In genomic region chr12:56458665-56459507, GRCm38 (mm10) we compare ENCODE assay signal across 13 mouse cellular contexts.
DNase-seq lines count a peak whose midpoint lies in the region; ATAC-seq lines count a peak whose summit lies in the region.
"Had no signal": no experiment of that assay in that cellular context is flagged by ENCODE, and none has a peak within 500 bp of the region (broad histone marks: within the 10 kb centered on the region; RNA-seq: fewer than 3 reads in every experiment).

No protein-coding gene starts in this region.

- no peak overlapping the region for H3K4me3 ChIP-seq in kidney, embryonic 14.5 days (ENCODE audit: low read length)
- no peak overlapping the region for H3K4me3 ChIP-seq in embryonic facial prominence, embryonic 15.5 days (replicated peaks)
- peak overlapping the region; percentile 32 for H3K4me3 ChIP-seq in limb, embryonic 10.5 days
- no peak overlapping the region for H3K4me3 ChIP-seq in neural tube, embryonic 14.5 days (ENCODE audit: low read depth, low read length)

- ATAC-seq in kidney, embryonic 14.5 days (ENCODE audit: low FRiP score, low TSS enrichment) = peak; percentile 32; the same call in 1 of the 2 replicates
- no peak for ATAC-seq in embryonic facial prominence, embryonic 15.5 days (ENCODE audit: insufficient number of reproducible peaks, low FRiP score, low TSS enrichment, low read depth)
- peak; percentile 72 for ATAC-seq in neural tube, embryonic 14.5 days (ENCODE audit: low read depth)

- H3K27me3 ChIP-seq in kidney, embryonic 14.5 days (ENCODE audit: control insufficient read depth, insufficient read depth, low read length) = peaks cover 38% of the 10 kb centered on the region
- peaks cover 8% of the 10 kb centered on the region for H3K27me3 ChIP-seq in embryonic facial prominence, embryonic 15.5 days
- H3K27me3 ChIP-seq in limb, embryonic 10.5 days (ENCODE audit: low read depth, poor library complexity, severe bottlenecking) = peaks cover 52% of the 10 kb centered on the region
- peaks cover 78% of the 10 kb centered on the region for H3K27me3 ChIP-seq in neural tube, embryonic 14.5 days (ENCODE audit: control insufficient read depth, insufficient read depth, low read length)

- no peaks in the 10 kb centered on the region for H3K4me1 ChIP-seq in kidney, embryonic 14.5 days (ENCODE audit: control insufficient read depth, insufficient read depth, low read length)
- H3K4me1 ChIP-seq in embryonic facial prominence, embryonic 15.5 days = no peaks in the 10 kb centered on the region
- peaks cover 31% of the 10 kb centered on the region for H3K4me1 ChIP-seq in limb, embryonic 10.5 days
- no peaks in the 10 kb centered on the region for H3K4me1 ChIP-seq in neural tube, embryonic 14.5 days (ENCODE audit: control insufficient read depth, insufficient read depth, low read length)

- WGBS in kidney, embryonic 14.5 days = 7% methylated on average over 16 of the region's 16 CpGs
- 8% methylated on average over 16 of the region's 16 CpGs for WGBS in embryonic facial prominence, embryonic 15.5 days
- WGBS in limb, embryonic 10.5 days = 9% methylated on average over 16 of the region's 16 CpGs
- WGBS in neural tube, embryonic 14.5 days = 4% methylated on average over 16 of the region's 16 CpGs

- H3K36me3 ChIP-seq in kidney, embryonic 14.5 days (ENCODE audit: control insufficient read depth, insufficient read depth, low read length) = no peaks in the 10 kb centered on the region
- no peaks in the 10 kb centered on the region for H3K36me3 ChIP-seq in embryonic facial prominence, embryonic 15.5 days
- no peaks in the 10 kb centered on the region for H3K36me3 ChIP-seq in limb, embryonic 10.5 days
- H3K36me3 ChIP-seq in neural tube, embryonic 14.5 days (ENCODE audit: control insufficient read depth, insufficient read depth, low read length) = no peaks in the 10 kb centered on the region

- 0 out of 2 replicates have a peak overlapping the region, but pooled peaks have one; percentile 6 for H3K4me2 ChIP-seq in kidney, embryonic 14.5 days (replicated peaks; ENCODE audit: low read depth, low read length)
- H3K4me2 ChIP-seq in embryonic facial prominence, embryonic 15.5 days (replicated peaks) = 0 out of 2 replicates have a peak overlapping the region, but pooled peaks have one; percentile 8
- H3K4me2 ChIP-seq in neural tube, embryonic 14.5 days (ENCODE audit: low read depth, low read length) = no peak overlapping the region; the same call in 1 of the 2 replicates

- H3K9ac ChIP-seq in kidney, embryonic 14.5 days (ENCODE audit: low read depth, low read length) = no peak overlapping the region
- H3K9ac ChIP-seq in embryonic facial prominence, embryonic 15.5 days = no peak overlapping the region
- H3K9ac ChIP-seq in neural tube, embryonic 14.5 days (replicated peaks; ENCODE audit: low read depth, low read length) = no peak overlapping the region

- no peaks in the 10 kb centered on the region for H3K9me3 ChIP-seq in kidney, embryonic 14.5 days (ENCODE audit: control insufficient read depth, low read length)
- H3K9me3 ChIP-seq in embryonic facial prominence, embryonic 15.5 days (replicated peaks) = no peaks in the 10 kb centered on the region
- H3K9me3 ChIP-seq in limb, embryonic 10.5 days (replicated peaks) = no peaks in the 10 kb centered on the region
- H3K9me3 ChIP-seq in neural tube, embryonic 14.5 days (ENCODE audit: control insufficient read depth, low read length) = no peaks in the 10 kb centered on the region

- H3K27ac ChIP-seq in kidney, embryonic 14.5 days (ENCODE audit: low read depth, low read length) = no peak overlapping the region
- H3K27ac ChIP-seq in embryonic facial prominence, embryonic 15.5 days (replicated peaks) = no peak overlapping the region
- no peak overlapping the region for H3K27ac ChIP-seq in limb, embryonic 10.5 days
- no peak overlapping the region for H3K27ac ChIP-seq in neural tube, embryonic 14.5 days (ENCODE audit: low read depth, low read length)
- H3K27ac ChIP-seq: macrophage had no signal

- DNase-seq in kidney, postnatal 25 days = no peak
- peak; percentile 33 for DNase-seq in limb, embryonic 10.5 days (ENCODE audit: low spot score)
- DNase-seq in right cerebral cortex, postnatal 10 days (ENCODE audit: low spot score in 2 of 2) = no peak
- DNase-seq in adrenal gland, postnatal 25 days = no peak
- DNase-seq in gastrocnemius, postnatal 25 days = no peak
- DNase-seq: adrenal gland, postnatal 10 days; kidney, adult 11 months; right cerebral cortex, postnatal 14 days; thymus, postnatal 4 days had no signal
